Mouse (Mus musculus) gastrocnemius, postnatal 10 days (tissue): ENCODE results near the gene 4930415O20Rik. TPM values are rescaled to one million over a fixed set of nuclear protein-coding genes. Genes with fewer than 3 reads are reported as not detected.

ENCODE experiments used
- DNase-seq: peaks from one replicate; pipeline ENCODE4 v3.0.0; 2021; ENCODE audit warnings: mixed read lengths
- total RNA-seq, 2 experiments: library from RNA; stranded (reverse); gene quantifications; 2 replicates each; pipeline ENCODE4 v1.2.3; 2021

Gene 4930415O20Rik
- total RNA-seq, 2 experiments from 2014 or later: not detected

DNA sequence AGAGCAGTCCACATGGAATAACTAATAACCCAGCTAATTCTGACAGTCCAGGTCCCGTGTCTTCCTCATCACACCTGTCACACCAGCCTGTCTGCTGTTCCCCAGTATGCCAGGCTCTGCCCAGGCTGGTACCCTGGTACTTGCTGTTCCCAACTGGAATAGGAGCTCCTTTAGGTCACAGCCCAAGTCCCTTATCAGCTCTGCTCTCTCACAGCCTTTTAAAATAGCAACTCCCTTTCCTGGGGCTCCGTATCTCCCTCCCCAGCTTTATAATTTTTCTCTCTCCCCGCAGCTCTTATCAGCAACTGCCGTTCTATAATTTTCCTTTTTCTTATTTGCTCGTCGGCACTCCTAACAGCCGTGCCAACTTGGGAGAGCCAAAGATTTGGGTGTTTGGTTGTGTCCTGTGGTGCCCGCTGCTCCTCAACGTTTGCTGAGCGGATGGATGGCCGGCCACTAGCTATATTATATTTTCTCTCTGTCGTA lies 35.3 kb downstream of the 4930415O20Rik start:
- no peak for DNase-seq

DNA sequence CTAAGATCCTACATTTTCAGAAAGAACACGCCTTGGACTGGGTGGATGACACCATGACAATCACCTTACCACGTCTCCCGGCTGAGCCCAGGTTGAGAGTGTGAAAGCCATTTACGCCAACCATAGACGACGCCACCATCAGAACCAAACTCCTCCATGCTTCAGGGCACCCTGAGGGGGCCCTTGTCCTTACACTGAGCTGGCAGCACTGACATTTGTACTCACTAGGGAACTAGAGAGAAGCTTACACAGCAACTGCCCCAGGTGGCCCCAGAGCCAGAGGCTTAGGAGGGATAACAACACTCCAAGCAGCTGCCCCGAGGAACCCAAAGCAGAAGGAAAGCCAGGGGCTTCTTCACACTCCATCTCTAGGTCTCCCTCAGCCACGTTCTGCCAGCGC lies 35.9 kb downstream of the 4930415O20Rik start:
- no peak for DNase-seq

DNA sequence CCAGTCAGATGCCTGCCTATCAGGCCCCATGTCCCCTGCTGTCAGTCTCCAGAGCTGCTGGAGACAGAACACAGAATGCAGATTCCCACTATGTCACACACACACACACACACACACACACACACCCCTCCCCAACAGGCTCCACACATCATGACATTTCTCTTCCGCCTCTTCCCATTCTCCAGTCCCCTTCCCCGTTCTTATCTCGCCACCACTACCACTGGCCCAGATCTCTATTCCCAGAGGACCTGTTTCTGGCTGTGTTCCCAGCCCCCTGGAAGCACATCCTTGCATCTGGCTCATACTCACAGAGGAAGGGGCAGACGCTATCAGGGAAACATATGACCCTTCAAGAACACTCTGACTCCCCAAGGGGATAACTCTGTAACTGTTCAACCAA lies 36.8 kb downstream of the 4930415O20Rik start:
- DNase-seq: peak; percentile 44

DNA sequence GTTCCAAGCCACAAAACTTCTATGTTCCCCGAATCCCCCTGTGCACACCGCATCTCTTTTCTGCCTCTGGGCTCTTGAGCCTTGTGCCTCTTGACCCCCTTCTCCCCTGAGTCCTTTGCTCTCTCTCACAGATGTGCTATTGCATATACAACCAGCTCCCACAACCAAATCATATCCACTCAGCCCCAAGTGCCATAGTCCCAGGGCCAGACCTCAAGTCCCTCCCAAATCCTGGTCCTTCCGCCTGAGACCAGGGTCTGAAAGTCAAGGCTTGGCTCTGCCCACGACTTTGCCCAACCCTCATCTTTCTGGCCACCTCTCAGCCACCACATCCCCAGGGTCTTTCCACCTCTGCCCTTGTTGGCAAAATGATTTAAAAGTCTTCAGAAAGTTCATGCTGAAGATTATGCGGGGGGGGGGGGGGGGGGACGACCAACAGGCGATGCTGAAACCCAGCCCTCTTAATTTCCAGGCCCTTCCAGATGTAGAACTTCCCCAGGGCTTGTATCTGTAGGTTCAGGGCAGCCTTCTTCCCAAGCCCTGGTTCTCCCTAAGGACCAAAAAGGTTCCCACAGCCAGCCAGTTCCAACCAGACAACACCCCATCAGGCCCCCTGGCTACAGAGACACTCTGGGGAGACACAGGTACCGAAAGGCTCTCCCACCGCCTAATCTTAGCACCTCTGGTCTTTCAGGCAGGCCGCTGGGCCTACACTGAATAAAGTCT lies 37.4 kb downstream of the 4930415O20Rik start:
- no peak for DNase-seq

DNA sequence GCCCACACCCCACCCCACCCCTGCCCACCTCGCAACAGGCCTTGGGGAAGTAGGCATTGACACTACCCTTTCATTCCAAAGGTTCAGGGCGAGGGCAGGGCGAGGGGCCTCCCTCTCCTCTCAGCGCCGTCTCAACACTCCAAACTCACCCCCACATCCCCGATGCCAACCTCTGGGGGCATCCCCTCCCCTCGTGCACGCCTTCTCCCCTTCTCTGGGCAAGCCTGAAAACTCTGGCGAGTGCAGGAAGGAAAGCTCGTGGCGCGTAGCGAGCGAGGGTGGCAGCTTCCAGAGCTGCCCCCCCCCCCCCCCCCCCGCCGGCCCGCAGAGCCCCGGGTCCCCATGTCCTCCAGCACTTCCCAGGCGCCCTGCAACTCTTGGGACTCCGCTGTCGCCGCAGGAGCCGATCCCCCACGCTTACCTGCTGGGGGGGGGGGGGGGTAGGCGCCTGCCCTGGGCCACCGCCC lies 38.0 kb downstream of the 4930415O20Rik start:
- peak; percentile 45 for DNase-seq

DNA sequence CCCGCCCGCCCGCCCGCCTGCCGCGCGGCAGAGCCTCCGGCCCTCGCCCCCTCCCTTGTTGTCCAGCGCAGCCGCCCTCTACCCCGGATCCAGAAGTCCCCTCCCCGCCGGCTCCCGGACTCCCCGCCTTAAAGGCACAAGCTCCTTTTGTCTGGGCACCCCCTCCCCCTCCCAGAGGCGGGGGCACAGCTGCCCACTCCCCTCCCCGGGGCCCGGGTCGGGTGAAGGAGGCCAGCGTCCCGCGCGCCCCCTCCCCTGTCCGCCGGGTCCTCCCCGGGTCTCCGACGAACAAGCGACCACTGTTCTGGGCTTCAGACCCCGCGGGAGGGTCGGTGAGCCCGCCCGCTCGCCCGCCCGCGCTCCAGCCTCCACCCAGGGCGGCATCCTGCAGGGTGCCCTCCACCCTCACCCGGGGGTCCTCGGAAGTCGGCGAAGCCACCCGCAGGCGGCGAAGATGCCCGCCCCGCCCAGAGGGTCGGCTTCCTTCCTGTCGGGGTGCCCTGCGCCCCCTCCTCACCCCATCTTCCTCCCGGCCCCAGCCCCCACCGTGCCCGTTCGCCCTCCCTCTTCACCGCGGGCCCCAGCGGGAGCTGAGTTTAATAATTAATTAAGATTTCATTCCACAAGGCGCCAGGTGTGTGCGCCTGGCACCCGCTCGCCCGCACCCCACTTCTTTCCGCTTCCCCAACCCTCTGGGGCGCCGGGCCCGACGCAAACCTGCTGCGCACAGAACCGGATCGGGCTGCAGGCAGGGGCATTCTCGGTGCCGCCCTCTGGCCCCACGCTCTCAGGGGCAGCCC lies 38.7 kb downstream of the 4930415O20Rik start, which contains the start of gene Adcy6:
TSS of gene Adcy6 (minus strand) at position 746 of the 800 bp plus-strand sequence.
- peak; percentile 76 for DNase-seq

DNA sequence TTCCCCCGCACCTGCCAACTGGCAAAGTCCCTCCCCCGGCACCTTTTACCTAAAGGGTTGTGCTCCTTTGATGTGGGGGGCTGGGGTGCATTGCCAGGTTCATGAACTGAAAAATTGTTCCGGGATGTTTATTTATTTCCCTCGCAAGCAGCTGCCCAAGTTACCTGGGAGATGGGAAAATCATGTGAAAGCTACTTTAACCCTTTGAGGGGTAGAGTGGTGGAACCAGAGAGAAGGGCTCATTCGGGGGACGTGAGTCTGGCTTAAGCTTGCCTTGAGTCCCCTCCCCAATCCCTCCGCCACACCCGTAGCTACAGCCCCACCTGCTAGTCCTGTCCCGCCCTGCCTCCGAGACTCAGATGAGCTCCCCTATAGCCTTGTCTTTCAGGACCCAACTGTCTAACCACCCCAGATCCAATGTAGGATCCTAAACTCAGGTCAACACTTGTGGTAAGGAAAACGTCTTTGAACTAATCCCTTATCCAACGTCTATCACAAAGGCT lies 39.4 kb downstream of the 4930415O20Rik start:
- no peak for DNase-seq

DNA sequence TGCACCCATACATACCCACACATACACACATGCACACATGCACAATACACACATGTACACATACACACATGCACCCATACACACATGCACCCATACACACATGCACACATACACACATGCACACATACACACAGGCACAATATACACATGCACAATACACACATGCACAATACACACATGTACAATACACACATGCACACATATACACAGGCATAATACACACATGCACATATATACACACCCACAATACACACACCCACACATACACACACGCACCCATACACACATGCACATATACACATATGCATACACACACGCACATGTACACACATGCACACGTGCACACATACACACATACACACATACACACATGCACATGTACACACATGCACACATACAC lies 41.4 kb downstream of the 4930415O20Rik start:
- no peak for DNase-seq

DNA sequence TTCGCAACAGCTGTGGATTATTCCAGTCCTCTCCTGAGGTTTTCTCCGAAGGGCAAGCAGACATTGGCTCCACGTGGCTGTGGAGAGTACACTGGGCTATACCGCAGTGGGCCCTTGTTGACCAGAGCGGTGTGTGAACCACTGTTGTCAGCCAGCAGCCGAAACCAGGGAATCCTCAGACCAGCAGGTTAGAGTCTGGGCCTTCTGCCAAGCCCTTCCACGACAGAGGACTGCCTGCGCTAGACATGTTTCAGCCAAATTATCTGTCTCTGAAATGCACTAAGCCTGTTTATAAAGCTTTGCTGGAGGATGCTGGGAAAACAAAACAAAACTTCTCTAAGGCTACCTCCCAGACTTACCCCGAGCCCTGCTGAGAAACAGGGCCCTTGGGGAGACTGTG lies 43.7 kb downstream of the 4930415O20Rik start:
- DNase-seq: no peak

DNA sequence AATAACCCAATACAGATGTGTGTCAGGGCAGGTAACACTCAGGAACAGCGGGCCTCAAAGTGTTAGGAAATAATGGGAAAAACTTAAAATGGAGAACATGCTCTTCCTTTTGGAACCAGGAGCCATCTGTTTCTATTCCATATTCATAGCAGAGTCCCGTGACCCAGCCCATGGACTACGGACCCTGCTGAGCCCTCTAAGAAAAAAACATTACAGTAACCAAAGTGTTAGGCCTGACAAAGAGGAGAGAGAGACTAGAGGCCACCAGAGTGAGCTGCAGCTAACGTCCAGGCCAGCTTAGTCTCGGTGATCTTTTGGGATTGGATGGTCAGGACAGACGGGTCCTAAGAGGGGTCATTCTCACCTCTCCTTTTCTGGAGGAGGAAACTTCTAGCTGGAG lies 44.2 kb downstream of the 4930415O20Rik start:
- no peak for DNase-seq

DNA sequence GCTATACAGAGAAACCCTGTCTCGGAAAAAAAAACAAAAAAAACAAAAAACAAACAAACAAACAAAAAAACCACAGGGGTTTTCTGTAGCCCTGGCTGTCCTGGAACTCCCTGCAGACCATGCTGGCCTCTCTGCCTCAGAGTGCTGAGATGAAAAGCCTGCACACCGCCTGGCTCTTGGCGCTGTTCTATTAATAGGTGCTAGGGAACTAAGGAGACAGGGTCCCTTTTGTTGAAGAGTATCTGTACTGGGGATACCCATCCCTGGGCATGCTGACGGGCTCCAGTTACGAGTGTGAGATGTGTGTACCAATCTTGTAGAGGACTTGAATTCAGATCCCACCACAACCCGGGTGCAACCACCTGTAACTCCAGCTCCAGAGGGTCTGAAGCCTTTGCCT lies 44.9 kb downstream of the 4930415O20Rik start:
- no peak for DNase-seq

DNA sequence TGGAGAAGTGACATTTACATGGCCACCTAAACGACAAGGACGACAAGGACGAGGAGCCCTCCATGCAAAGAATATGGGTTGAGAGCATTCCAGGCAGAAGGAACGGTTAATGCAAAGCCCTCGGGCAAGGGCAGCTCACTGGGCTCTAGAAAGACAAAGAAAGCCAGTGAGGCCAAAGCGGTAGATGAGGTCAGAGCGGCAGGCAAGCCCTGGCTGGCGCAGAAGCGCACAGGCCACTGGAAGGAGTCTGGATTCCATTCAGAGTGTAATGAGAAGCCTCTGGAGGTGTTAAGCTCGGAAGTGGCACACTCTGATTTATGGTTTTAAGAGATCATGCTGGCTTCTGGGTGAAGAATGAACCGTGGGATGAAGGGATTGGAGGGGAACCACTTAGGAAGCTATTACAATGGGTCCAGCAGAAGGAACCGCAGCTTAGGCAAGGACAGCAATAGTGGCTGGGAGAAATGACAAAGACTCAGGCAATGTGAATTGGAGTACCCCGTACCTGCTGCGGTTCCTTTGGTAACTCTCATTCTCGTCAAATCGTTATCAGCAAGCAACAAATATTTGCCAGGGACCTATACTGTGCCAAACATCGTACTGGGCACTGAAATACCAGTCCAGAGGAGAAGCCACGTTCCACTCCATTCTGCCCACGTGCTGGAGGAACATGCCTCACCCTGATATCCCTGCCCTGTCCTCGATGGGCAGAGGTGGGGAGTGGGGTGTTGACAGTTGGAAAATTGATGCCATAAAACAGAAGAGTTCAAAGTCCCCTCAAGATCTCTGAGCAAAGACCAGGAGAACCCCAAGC lies 45.8 kb downstream of the 4930415O20Rik start:
- DNase-seq: no peak

DNA sequence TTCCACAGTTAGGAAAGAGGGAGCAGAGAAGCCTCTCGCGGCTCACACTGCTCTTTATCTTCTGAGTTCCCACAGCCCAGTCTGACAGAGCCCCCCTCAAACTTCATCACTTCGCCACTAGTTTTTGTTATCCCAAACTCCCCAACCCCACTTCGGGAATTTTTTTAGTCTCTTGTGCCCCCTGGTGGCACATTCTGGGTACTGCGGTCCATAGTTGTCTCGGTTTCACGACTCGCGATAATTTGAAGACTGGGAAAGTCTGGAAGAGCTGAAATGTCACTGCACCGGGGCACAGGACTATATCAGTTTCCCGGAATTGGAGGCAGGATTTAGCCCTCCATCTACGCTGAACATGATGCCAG lies 46.4 kb downstream of the 4930415O20Rik start:
- DNase-seq: peak; percentile 79

DNA sequence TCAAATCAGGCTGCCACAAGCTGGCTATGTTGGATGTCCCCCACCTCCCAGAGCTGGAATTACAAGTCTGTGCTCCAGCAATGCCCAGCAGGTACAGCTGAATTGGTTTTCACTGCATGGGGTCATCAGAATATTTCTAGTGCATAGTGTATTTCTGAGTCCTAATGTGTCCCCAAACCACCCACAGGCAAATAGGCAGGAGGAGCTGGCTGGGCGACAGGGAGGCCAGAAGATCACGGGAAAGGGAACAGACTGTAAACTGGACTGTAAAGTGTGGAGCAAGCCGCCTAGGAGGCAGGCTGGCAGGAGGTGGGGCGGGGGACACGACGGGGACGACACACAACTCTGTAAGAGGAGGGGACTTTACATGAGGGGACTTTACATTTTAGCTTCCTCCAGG lies 51.4 kb downstream of the 4930415O20Rik start:
- DNase-seq: no peak

DNA sequence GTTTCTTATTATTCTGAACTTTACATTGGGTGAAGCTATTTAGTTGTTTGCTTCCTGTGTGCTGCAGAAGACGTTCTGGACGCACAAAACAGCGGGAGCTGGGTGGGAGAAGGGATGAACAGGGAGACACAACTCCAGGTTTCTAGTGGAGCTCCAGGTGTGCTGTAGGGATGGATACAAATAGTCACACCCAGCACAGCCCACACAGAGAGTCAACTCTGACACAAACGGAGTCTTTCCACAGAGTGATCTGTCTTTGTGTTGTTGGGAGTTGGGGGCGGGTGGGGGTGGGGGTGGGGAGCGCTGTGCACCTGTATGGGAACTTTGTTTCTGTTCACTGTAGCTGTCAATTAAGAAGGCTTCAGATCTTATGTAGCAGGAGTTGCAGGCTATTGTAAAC lies 51.9 kb downstream of the 4930415O20Rik start:
- DNase-seq: no peak

DNA sequence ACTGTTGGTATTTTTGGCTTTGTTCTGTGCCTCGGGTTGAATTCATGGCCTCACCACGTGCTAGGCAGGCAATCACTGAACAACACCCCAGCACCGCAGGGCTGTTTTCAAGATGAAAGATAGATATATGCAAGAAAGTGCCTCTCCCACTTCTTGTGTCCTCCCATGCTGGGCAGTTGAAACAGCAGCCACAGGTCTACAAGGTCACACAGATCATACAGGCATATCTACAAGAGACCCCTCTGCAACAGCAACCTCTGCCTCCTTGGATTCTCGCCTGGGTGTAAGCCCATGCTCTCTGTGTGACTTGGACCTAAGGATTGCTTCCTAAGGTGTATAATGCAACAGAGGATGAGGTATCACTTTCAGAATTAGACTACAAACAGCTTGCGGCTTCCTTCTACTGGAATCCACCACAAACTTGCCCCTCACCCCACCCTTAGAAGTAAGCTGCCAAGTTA lies 52.6 kb downstream of the 4930415O20Rik start:
- no peak for DNase-seq

DNA sequence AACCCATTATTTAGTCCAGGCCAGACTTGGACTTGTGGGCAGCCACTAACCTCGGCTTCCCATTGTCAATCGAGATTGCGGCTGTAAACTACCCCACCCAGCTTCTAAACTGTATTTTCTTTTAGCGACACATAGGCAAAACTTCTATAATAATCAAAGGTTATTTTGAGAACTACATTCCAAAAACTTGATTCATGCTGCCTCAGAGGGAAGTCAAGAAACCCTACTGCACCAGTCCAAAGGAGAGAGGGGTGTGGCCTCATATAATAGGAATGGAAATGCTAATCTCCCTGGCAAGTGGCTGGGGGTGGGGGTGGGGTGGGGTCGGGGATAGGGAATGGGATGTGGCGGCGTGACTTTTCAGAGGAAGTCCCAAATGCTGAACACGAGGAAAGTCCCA lies 55.3 kb downstream of the 4930415O20Rik start:
- DNase-seq: no peak

DNA sequence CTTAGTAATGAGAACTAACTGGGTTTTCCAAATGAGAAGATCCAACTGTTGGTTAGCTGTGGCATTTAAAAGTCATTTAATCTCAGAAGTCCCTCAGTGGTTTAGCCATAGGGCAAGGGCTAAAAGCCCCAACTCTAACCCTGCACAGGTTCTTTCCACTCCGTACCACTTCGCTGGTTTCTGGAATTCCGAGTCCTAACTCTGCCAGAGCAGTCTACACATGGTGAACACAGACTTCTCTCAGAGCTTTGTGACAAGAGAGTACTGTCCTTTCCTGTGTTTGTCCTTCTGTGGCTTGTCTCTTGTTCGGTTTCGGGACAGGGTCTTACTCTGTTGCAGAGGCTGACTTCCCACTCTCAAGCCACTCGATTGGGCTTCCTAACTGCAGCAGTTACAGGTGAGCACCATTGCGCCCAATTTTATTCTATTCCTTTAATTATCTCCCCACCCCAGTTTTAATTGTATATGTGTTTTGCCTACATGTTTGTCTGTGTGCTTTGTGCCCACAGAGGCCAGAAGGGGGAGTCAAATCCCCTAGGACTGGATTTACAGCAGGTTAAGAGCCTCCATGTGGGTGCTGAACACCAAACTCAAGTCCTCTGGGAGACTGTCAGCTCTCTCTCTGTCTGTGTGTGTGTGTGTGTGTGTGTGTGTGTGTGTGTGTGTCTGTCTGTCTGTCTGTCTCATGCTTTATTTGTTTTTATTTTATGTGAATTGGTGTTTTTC lies 55.8 kb downstream of the 4930415O20Rik start:
- no peak for DNase-seq

DNA sequence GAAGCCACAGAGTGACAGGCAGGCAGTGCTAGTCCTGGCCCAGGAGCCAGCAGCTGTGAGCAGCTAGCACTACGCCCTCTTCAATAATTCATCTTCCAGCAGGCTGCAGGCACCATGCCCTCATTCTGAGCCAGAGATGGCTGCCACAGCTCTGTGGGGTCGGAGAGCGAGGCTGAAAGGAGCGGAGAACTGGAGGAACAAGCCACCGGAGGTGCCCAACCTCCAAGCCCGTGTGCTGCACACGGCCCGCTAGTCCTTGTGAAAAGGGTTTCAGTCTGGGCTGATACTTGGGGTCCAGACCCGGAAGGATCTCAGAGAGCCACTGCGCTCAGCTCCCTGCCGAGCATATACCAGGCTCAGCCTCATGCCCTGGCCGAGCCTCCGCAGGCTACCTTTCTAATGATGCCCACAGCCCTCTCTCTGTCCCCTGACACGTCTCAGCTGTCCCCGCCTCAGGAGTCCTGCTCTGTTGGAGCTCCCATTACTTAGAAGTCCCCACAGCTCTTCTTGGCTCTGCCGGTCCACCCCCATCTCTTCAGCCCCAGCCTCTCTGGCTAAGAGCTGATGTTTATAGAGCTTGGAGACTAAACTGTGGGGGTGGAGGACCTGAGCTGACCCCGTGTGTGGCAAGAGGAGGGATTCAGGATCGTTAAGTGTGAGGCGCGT lies 57.9 kb downstream of the 4930415O20Rik start:
- DNase-seq: peak; percentile 53

DNA sequence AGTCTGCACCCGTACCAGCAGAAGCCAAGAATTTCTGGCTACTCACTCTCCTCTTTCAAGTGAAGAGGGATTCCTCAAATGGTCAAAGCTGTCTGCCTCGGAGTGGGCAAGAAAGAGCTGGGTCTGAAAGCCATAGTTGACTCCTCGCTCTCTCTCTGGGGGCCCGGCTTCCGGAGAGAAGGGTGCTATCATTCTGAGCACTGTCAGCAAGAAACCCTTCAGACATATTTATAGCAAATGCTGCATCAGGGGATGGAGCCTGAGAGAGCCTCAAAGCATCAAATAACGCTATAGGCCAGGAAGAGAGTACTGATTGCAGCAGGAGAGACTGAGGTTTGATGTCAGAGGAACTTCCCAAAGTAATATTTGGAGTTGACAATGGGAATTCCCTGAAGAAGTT lies 58.7 kb downstream of the 4930415O20Rik start:
- DNase-seq: no peak

DNA sequence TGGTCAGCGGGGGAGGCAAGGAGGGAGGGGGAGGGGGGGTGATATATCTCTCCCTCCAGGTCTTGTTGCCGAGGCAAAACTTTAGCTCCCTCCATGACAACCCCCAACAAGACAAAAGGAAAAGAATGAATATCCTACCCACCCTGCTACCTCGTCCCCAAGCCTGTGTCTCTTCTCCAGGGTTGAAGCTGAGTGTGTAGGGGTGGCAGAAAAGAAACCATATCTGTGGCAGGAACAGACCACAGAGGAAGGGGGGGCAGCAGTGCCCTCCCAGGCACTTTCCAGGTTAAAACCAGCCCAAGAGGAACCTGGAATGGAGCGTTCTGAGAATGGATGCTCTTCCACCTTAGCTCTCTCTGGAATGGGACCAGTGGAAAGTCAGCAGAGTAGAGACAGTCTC lies 59.7 kb downstream of the 4930415O20Rik start, which contains the start of gene Cacnb3:
TSS of gene Cacnb3 (plus strand) at position 301 of the 400 bp plus-strand sequence.
- no peak for DNase-seq
